Mouse (Mus musculus) liver, embryonic 14.5 days (tissue): ENCODE results near the gene Slc16a6.

Source experiments
- CTCF ChIP-seq: IDR thresholded peaks from 2 replicates; pipeline ENCODE4 v1.5.1; 2016; ENCODE audit warnings: antibody characterized with exemption, low read depth, control low read depth
- EP300 ChIP-seq: IDR thresholded peaks from 2 replicates; pipeline ENCODE4 v1.6.1; 2016; ENCODE audit warnings: antibody characterized with exemption, low read depth

DNA sequence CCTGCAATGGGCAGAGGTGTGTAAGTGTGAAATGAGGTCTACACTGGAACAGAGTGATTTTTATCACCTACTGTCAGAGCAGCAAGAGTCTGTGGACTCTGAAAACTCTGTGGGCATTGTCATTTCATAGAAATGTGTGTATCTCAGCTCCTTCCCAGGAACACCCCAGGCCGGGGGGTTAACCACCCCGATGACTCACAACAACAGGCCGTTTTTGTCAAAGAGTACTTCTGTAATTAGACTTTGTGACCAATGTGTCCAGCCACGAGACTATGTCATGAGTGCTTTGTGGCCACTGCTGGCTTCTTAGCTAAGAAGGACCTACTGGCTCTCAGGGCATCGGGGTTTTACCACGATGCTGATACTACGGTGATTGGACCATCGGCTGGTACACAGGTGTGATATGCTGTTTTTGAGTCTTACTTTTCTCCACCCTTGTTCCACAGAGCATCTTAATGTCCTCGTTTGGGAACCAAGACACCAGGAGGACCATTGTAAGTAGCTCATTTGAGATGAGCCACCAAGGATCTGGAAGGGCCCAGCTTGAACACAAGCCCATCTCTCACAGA, 55.8 kb downstream of the Slc16a6 start:
- TF ChIP-seq CTCF, result no peak
- TF ChIP-seq EP300, result no peak
